Mouse (Mus musculus) heart, postnatal 36 days (tissue): Measurements from ENCODE around the gene Armc12. TPM values are rescaled to one million over a fixed set of nuclear protein-coding genes. Genes with fewer than 3 reads are reported as not detected.
A peak's percentile ranks its signal among the peaks of the same experiment; 100 is the strongest.
"Not testable (repeated sequence)": the region's sequence is repeated elsewhere in the genome, so short reads cannot be mapped to it uniquely, and the experiment has no call there.

Source experiments
- DNase-seq, 2 experiments: peaks; one replicate each; pipeline ENCODE4 v3.0.0; 2021 to 2022
- intact Hi-C: fragments of 180-260 bp; cut with DNase I; formaldehyde crosslinking; loops from one replicate; pipeline ENCODE4 v1.15.1; 2025
- total RNA-seq, 2 experiments: library from RNA; stranded (reverse); gene quantifications; 2 replicates each; pipeline ENCODE4 v1.2.3; 2021

The Armc12 gene
- total RNA-seq, 2 experiments from 2014 or later, result not detected

GRCm38 (mm10) chr17:28527184-28528042 lies 3.2 kb upstream of the Armc12 start:
- intact Hi-C loops, result loop anchor here (1.0 to 10.0 kb wide), 4 partner anchors 69 to 303 kb away; no protein-coding TSS in a partner anchor
- no peak for DNase-seq

DNA sequence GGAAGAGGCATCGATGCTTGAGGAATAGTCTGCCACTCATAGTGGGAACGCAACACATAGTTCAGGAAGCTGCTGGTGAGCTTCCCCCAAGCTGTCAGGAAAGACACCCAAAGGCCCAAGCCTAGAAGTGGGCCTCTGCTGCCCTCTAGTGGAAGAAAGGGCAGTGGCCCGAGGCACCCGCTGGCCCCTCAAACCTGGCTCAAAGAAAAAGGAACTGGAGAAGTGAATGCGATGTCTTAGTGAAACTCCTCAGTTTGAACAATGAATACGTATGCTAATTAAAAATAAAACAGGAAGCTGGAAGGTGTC lies 2.6 kb upstream of the Armc12 start:
- intact Hi-C loops, result loop anchor here (1.0 to 10.0 kb wide), 4 partner anchors 69 to 303 kb away; no protein-coding TSS in a partner anchor

DNA sequence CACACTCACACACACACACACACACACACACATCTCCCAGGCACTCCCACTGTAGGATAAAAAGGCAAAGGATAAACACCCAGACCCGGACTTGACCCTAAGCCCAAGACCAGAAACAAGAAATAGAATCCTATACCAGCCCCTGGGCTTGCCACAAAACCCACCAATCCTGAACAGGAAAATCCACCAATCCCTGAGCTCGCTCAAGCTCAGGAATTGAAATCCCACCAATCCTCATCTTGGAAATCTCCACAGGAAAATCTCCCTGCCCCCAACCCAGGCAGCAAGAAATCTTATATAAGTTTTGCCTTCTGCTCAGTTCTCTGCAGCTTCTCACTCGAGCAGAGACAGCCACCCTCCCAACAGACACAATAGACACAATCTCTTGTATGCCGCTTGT lies 1.5 kb upstream of the Armc12 start:
- intact Hi-C loops, result loop anchor here (2.0 to 10.0 kb wide), 2 partner anchors 70 to 304 kb away; no protein-coding TSS in a partner anchor

More for the DNA sequence above, 2.6 kb upstream of the Armc12 start:
- peak; percentile 91 to 92 for DNase-seq

GRCm38 (mm10) chr17:28531946-28532345 lies 1.3 kb downstream of the Armc12 start:
- no peak for DNase-seq
- intact Hi-C loops, result no loop called here

More for the DNA sequence above, 1.5 kb upstream of the Armc12 start:
- DNase-seq, result no peak

DNA sequence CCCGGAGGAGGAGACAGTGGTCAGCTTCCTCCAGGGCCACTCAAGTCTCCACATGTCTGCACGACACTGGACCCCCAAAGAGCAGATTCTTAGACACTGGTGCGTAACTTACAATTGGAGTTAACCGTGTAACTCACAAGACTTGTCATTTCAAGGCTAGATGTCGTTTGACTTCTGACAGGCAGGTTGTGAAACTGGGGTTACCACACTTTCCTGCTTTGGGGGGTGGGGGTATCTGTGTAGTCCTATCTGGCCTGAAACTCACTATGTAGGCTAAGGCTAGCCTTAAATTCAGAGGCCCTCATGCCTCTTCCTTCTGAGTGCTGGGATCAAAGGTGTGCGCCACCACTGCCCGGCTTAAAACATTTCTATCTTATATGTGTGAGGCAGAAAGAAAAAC lies 2.0 kb downstream of the Armc12 start:
- no peak for DNase-seq
- intact Hi-C loops, result no loop called here

GRCm38 (mm10) chr17:28533327-28533726 lies 2.7 kb downstream of the Armc12 start:
- intact Hi-C loops, result no loop called here
- no peak for DNase-seq

DNA sequence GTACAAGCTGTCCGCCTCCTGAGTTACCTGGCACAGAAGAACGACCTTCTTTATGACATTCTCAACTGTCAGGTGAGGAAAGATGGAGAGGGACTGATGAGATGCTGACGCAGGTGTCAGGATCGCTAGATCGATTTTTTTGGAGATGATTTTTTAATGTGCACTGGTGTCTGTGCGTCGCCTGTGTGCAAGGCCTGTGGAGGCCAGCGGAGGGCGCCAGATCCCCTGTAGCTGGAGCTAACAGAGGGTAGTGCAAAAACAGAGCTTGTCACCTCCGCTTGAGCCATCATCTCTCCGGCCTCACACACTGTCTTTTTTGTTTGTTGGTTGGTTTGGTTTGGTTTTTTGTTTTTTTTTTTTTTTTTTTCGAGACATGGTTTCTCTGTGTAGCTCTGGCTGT lies 7.3 kb downstream of the Armc12 start:
- intact Hi-C loops, result no loop called here
- DNase-seq, result no peak

DNA sequence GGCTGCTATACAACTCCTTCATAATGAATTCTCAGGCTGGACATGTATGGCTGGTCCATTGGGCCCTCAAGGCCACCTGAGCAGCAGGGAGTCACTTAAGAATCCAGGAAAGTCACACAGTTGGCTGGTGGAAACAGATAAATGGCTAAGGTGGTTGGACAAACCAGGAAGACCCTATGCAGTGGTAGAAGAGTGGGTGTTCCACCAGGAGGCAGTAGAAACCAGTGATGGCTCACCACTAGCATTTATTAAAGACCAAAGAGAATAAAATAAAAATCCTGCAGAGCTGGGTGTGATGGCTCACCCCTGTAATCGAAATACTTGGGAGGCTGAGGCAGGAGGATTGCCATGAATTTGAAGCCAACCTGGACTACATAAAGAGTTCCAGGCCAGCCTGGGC lies 16.3 kb downstream of the Armc12 start:
- intact Hi-C loops, result loop anchor here (5.0 kb wide), 1 partner anchor 100 kb away; no protein-coding TSS in a partner anchor
- DNase-seq, result peak in 1 of 2 experiments; percentile 7

DNA sequence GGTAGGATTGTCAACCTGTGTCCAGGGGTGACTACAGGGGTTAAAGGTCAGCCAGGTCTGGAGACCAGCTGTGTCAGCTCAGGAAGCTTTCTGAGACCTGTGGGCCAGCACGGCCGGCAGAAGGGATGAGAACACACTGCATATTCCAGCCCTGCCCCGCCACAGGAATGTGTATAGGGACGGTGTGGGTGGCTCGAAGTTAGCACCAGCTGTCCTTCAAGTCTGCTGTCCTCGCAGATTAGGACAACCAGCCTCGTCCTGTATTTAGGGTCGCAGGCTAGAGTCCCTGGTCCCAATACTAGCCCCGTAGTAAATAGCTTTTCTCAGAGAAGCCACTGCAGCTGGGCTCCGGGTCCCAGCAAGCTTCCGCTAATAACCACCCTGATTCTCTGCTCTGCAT lies 17.9 kb downstream of the Armc12 start:
- intact Hi-C loops, result loop anchor here (5.0 kb wide), 1 partner anchor 99 kb away; no protein-coding TSS in a partner anchor

GRCm38 (mm10) chr17:28549111-28549510 lies 18.5 kb downstream of the Armc12 start, which contains the start of gene Clpsl2:
Gene Clpsl2, plus strand, starts transcription at chr17:28549411.
- intact Hi-C loops, result loop anchor here (5.0 kb wide), 1 partner anchor 98 kb away; no protein-coding TSS in a partner anchor
- DNase-seq, result no peak

More for the DNA sequence above, 17.9 kb downstream of the Armc12 start:
- no peak for DNase-seq

DNA sequence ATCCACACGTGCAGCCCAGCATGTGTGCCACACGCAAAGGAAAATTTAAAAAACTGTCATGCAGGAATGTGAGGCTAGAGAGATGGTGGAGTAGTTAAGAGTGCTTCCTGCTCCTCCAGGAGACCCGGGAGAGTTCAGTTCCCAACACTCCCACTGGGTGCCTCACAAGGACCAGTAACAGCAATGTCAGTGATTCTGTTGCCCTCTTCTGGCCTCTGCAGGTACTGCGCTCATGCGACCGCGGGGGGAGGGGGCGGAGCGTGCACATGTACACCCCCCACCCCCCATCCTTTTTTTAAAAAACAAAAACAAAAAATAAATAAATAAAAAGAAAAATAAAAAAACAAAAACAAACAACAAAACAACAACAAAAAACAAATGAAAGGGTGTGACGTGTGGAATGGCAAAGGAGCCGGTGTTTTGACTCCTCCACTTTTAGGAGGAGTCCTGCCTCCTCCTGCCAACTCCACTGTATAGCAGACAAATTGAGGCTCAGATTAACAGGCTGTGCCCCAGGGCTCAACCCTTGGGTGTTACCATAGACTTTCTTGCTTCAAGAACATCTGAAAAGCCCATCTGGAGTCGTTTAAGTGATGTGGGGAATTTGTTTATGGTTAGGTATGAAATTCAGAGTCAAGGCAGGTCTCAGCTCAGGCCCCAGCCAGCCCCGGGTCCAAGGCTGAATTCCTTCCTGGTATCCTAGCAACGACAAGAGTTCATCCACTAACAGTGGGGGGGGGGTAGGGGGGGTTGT lies 22.6 kb downstream of the Armc12 start:
- DNase-seq, result peak; percentile 72 to 75
- intact Hi-C loops, result no loop called here

DNA sequence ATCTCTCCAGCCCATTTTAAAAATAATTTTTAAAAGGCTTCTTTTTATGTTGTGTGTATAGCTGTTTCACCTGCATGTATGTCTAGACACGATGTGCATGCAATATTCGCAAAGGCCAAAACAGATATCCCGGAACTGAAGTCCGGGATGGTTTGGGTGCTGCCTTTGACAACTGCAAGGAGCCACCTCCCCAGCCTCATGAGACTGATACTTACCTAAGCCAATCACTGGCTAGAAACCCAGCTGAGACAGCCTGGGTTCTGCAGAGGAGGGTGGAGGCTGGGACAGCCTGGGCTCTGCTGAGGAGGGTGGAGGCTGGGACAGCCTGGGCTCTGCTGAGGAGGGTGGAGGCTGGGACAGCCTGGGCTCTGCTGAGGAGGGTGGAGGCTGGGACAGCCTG lies 23.4 kb downstream of the Armc12 start:
- intact Hi-C loops, DNase-seq: not testable (repeated sequence)

DNA sequence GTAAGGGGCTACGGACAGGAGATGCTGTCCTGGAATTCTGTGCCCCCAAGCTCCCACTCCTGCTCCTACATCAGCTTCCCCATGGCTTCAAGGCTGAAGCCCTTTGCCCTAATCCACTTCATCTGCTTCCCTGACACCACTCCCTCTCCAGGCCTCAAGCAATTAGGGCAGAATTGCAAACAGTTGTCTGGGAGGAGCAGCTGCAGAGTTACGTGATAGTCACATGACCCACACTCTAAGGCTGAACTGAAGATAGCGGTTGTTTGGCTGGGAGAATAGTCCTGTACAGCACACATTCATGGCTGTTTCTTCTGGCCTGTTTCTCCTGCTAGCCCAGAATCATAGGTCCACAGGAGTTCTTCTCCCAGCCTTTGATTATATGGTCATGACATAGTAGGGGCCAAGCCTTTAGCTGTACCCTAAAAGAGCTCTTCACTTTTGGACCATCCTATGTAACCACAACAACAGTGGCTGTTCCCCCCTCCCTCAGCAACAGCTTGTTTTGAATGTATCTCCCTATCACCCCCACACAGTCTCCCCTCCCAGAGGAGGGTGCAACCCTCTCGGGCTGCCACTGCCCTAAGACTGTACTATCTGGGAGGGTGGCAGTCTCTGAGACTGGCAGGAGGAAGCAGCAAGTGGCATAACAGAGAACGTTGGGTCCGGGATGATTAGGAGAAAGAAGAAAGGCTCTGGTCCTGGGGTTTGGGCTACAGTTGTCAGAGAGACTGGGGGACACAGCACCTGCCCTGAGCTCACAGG lies 26.2 kb downstream of the Armc12 start:
- intact Hi-C loops, result no loop called here
- DNase-seq, result no peak

DNA sequence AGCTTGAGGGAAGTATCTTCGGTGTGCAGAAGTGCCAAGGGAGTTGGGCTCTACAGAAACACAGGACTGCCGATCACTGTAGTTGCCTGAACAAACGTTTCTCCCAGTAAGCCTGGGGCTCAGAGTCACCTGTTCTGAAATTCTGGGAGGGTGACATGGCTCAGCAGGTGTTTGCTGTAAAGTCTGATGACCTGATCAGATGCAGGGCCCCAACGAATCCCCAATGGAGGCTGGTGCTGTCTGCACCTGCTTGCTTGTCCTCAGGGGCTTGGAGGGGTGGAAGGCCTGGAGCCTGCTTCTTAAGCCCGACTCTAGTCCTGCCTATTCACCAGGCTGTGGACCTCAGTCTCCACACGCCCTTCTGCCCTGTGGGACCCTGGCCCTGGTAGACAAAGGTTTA lies 27.2 kb downstream of the Armc12 start:
- intact Hi-C loops, result no loop called here

DNA sequence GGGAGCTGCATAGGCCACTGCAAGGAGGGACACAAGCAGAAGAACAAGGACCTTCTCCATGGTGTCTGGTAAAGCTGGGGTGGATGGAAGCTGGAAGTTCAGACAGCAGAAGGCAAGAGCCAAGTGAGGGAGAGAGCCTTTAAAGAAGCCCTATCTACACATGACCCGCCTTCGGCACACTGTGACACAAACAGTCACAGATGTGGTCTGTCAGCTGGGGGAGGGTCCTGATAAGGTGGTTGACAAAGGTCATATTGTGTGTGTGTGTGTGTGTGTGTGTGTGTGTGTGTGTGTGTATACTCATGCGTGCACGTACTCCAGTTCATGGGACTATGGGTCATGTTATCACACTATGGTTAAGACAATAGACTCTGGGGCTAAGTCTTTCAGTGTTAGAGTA lies 30.0 kb downstream of the Armc12 start, which contains the start of gene Clps:
Clps (minus strand) TSS at position 169 of the 400 bp plus-strand sequence.
- DNase-seq, result no peak
- intact Hi-C loops, result no loop called here

More for the DNA sequence above, 27.2 kb downstream of the Armc12 start:
- DNase-seq, result no peak

- no peak for DNase-seq
- intact Hi-C loops, result no loop called here
Observed at GRCm38 (mm10) chr17:28561613-28562012, 31.0 kb downstream of the Armc12 start.

GRCm38 (mm10) chr17:28565181-28565580 lies 34.6 kb downstream of the Armc12 start:
- intact Hi-C loops, result no loop called here

DNA sequence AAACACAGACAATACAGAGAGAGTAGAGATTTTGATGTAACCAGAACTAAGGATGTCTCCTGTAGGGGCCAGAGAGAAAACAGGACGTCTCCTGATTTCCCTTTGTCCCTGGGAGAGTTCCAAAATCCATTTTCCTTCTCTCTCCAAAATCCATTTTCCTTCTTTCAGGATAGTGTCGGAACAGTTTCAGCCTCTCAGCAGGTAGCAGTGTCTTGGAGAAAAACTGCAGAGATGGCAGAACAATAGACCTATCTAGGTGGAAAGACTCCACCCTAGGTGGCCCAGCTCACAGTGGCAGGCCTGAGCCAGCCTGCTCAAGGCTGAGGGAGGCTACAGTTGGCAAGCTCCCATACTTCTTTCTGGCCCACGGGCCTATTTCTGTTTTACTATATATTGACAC lies 36.9 kb downstream of the Armc12 start:
- no peak for DNase-seq

More at GRCm38 (mm10) chr17:28565181-28565580, 34.6 kb downstream of the Armc12 start:
- DNase-seq, result no peak

GRCm38 (mm10) chr17:28571868-28572267 lies 41.3 kb downstream of the Armc12 start:
- DNase-seq, result no peak
- intact Hi-C loops, result no loop called here

More for the DNA sequence above, 36.9 kb downstream of the Armc12 start:
- intact Hi-C loops, result no loop called here

GRCm38 (mm10) chr17:28572521-28572920 lies 41.9 kb downstream of the Armc12 start:
- no peak for DNase-seq
- intact Hi-C loops, result no loop called here
